Comparison of ENCODE assay signal across 11 mouse cellular contexts in the genomic region with DNA sequence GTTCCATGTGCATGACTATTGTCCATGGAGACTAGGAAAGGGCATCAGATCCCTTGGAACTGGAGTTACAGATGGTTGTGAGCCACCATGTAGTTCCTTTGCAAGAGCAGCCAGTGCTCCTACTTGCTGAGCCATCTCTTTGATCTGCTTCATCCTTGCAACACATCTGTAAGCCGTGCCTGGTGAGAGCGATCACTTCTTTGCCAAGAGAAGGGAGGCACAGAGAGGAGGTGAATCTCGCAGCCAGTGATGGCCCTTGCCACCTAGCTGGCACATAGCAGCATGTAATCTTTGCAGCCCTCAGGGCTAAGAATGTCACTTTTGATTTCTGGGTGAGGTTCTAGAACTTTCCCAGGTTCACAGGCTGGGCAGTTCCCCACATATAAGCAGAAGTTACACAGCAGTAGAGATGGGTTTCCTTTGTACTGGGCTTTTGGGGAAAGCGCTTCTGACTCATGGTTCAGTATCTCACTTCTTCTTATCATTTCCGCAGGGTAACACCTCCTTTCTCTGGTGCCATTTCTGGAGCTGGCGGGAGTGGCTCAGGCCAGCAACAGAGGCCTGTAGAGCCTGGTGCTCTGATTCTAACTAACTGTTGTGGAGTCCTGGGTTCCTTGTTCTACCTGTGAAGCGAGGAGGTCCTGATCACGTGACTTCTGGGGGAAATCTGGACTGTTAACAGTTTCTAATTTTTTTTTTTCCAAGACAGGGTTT. TPM values are rescaled to one million over a fixed set of nuclear protein-coding genes. Genes with fewer than 3 reads are reported as not detected.
A peak's percentile ranks its signal among the peaks of the same experiment; 100 is the strongest.
DNase-seq lines count a peak whose midpoint lies in the region; ATAC-seq lines count a peak whose summit lies in the region.
"Had no signal": no experiment of that assay in that cellular context is flagged by ENCODE, and none has a peak within 500 bp of the region (broad histone marks: within the 10 kb centered on the region; RNA-seq: fewer than 3 reads in every experiment).

No protein-coding gene starts in this region.

- H3K4me1 ChIP-seq in midbrain, embryonic 15.5 days: 0 out of 2 replicates have a peak, but pooled peaks cover 2% of the 10 kb centered on the region

- no peaks in the 10 kb centered on the region for H3K27me3 ChIP-seq in midbrain, embryonic 15.5 days (replicated peaks)

- no peak overlapping the region for H3K27ac ChIP-seq in midbrain, embryonic 15.5 days
- H3K27ac ChIP-seq: left cerebral cortex, adult 2 months had no signal

- 88% methylated on average over 8 of the region's 8 CpGs for WGBS in midbrain, embryonic 15.5 days

- H3K4me2 ChIP-seq in midbrain, embryonic 15.5 days: no peak overlapping the region

- H3K9ac ChIP-seq in midbrain, embryonic 15.5 days: no peak overlapping the region

- ATAC-seq in common myeloid progenitor, adult 5-6 weeks (replicated peaks; ENCODE audit: low read depth, poor library complexity, severe bottlenecking): peak; percentile 81
- peak; percentile 83 for ATAC-seq in megakaryocyte progenitor cell, adult 5-6 weeks (replicated peaks; ENCODE audit: poor library complexity)
- ATAC-seq in midbrain, embryonic 15.5 days (replicated peaks): no peak

- DNase-seq in 416B (ENCODE audit: low read depth) (peak; percentile 89), A20 (ENCODE audit: low read depth, low spot score) (peak; percentile 87)
- DNase-seq in kidney, postnatal 36 days: no peak
- no peak for DNase-seq in layer of hippocampus, adult 18-20 months (ENCODE audit: low spot score in 2 of 2)
- DNase-seq: cerebellum, adult 9-10 months; kidney, adult 8-10 months; lung, postnatal 10 days had no signal

- no peaks in the 10 kb centered on the region for H3K9me3 ChIP-seq in midbrain, embryonic 15.5 days

- H3K36me3 ChIP-seq in midbrain, embryonic 15.5 days (replicated peaks): no peaks in the 10 kb centered on the region

- H3K4me3 ChIP-seq in midbrain, embryonic 15.5 days: no peak overlapping the region
- H3K4me3 ChIP-seq: left cerebral cortex, adult 2 months had no signal

RNA-seq across cellular contexts. Expression of a gene that starts 15.5 kb away (rescaled TPM):
- 0.69 and 1.3 TPM in 2 replicates for total RNA-seq in common myeloid progenitor, adult 5-6 weeks (2017)
- 1.3 and 1.4 TPM in 2 replicates for total RNA-seq in megakaryocyte progenitor cell, adult 5-6 weeks (2015)
- total RNA-seq in megakaryocyte progenitor cell, adult 5-6 weeks (2017): 0.61 TPM in 1 of 2 replicates, not detected in the other
- total RNA-seq in layer of hippocampus, adult 18-20 months (2021): 1 to 10 TPM; 4.5 to 6.2 TPM
- 3.6 and 3.8 TPM in 2 replicates for polyA plus RNA-seq in midbrain, embryonic 15.5 days (2015; fragmentation: Nextera tagmentation; extraction: Ambion mirVana)

Comparison
In these comparisons a context has a peak if more than half of its experiments do, and no peak if none do; other contexts are left out.
1. DNase-seq: peak in 416B (single experiment) and A20 (single experiment); none in kidney, postnatal 36 days (0 of 2) and layer of hippocampus, adult 18-20 months (0 of 2).